Mouse (Mus musculus): Measurements from ENCODE around the gene Sbno2. TPM values are rescaled to one million over a fixed set of nuclear protein-coding genes. Genes with fewer than 3 reads are reported as not detected.
"Not testable (repeated sequence)": the region's sequence is repeated elsewhere in the genome, so short reads cannot be mapped to it uniquely, and the experiment has no call there.

Sbno2 gene
- total RNA-seq, 4 experiments from 2014 or later = 9.5 to 12.0 (median 11.1) TPM

DNA sequence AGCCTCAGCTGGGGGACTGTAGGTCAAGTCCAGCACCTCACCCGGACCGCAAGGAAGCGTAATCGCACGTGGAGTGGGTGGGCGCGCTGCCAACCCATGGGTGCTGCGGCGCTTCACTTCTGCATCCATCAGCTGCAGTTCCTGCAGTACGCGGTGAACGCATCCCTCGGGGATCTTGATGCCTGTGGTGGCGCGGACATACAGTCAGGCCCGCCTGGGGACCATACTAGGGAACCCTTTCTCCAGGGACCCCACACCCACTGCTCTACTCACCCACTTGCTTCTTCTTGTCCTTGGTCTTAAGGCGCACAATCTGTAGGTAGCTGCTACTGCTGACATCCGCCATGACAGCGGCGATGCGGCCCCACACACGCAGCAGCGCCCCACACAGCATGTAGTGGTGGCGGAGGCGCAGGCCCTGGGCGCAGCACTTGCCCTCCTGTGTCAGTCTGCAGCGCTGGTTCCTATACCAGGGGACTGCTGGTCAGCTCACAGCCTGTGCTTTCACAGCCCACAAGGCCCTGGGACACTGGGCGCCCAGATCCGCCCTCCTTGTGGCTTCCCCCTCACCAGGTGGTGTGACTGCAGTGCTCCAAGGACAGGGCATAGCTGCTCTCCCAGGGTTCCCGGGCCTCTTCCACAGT lies 47.6 kb downstream of the Sbno2 start:
- no peak for DNase-seq (ENCODE audit: low spot score)

DNA sequence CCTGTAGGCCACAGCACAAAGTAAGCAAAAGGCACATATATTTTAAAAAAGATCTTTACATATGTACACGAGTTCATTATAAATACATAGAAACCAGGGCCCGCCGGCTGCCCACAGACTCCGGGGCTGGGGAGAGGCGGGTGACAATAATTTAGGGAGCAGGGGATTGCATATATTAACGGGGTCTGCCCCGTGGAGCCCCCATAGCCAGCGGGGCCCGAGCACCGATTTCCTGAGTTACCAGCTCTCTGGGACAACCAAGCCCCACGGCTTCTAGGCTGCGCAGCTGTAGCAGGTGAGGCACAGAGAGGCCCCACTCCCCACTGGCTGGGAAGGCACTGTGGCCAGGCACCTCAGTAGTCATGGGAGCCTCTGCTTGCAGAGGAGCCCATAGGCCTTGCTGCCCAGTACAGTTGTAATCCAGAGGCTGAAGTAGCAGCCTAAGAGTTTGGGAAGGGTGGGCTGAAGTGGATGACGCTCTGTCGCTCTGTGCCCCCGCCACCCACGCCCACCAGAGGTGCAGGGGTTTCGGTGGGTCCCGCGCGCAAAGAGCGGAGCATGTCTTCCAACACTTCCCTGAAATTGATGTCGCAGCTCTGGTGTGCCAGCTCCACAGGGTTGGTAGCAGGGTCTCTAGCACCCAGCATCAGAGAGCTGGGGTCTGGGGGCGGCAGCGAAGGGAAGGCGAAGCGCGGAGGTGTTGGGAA lies 48.2 kb downstream of the Sbno2 start:
- DNase-seq (ENCODE audit: low spot score) = no peak

DNA sequence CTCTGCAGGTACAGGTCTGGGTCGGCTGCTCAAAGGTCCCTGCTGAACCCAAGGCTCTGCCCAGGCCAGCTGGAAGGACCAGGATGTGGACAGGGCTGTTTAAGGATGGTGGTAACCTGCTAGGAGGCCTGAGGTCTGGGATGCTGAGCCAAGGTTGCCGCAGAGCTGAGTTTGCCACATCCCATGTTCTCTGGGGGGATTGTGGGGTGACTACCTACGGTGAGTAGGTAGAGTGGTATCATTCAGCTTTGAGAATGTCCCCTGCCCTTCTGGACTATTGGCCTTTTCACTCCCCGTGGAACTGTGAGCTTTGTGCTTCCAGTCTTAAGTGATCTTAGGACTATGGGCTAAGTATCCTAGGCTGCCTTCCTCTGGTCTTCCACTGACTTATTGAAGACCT lies 48.9 kb downstream of the Sbno2 start:
- DNase-seq (ENCODE audit: low spot score) = no peak

DNA sequence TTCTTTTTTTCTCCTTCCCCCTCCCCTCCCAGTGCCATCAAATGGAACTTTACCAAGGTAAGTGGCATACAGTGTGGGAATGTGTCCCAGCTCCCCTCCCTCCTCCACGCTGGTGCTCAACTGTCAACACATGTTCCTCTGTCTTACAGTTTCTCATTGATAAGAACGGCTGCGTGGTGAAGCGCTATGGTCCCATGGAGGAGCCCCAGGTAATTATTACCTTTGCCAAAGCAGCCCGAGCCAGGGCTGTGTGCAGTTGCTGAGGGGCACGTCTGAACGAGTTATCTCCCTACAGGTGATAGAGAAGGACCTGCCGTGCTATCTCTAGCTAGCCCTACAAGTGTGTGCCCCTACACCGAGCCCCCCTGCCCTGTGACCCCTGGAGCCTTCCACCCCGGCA lies 49.5 kb downstream of the Sbno2 start:
- no peak for DNase-seq (ENCODE audit: low spot score)

DNA sequence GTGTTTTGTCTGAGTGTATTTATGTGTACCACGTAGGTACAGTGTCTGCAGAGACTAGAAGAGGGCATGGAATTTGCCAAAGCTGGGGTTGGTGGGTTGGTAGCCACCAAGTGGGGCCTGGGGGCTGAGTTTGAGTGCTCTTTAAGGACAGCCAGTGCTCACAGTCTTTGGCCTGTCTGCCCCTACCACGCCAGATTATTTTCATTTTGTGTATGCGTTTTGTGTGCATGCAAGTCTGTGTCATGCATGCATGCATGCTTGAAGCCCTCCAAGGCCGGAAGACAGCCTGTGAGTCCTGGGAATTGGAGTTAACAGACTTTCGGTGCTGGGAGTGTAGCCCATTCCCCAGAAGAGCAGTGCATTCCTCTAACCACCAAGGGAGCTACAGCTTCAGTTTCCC lies 50.0 kb downstream of the Sbno2 start:
- no peak for DNase-seq (ENCODE audit: low spot score)

DNA sequence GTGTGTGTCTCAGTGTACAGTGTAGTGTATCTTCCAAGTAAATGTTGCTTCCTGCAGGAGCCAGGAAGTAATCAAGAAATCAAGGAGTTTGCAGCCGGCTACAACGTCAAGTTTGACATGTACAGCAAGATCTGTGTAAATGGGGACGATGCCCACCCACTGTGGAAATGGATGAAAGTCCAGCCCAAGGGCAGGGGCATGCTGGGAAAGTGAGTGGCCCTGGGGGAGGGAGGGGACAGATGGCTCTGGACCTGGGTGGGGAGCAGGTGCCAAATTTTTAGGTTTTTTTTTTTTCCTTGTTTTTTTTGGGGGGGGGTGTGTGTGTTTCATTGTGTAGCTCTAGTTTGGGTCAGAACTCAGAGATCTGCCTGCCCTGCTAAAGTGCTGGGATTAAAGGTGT lies 50.5 kb downstream of the Sbno2 start:
- not testable (repeated sequence) for DNase-seq (ENCODE audit: low spot score)

DNA sequence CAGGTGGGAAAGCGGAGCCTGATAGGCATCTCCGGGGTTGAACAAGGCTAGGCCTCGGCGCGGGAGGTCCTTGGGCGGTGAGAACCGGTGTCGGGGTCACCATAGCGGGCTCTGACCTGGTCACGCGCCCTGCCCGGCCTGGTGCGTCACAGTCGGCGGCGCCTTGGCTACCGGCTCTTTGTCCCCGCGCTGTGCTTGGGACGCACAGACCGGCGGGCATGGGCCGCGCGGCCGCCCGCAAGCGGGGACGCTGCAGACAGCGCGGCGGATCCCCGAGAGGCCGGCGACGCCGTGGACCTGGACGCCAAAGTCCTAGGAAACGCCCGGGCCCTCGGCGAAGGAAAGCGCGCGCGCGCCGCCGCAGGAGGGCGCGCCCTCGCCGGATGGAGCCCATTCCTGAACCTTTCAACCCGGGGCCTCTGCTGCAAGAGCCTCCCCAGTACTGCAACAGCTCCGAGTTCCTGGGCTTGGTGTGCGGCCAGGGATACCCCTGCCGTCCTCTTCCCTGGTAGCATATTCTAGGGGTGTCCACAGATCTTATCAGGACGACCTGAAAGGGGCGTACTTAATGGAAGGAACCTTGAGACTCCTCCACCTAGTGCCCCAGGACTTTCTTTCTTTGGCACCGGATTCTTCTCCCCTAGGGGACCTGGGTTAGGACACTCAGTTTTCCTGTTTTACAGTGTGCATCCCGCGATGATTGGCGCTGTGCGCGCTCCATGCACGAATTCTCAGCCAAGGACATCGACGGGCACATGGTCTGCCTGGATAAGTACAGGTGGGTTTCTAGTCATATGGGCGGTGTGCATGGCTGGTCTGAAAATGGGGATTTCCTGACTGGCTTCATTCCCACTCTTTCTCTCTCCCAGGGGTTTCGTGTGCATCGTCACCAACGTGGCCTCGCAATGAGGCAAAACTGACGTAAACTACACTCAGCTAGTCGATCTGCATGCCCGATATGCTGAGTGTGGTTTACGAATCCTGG lies 51.2 kb downstream of the Sbno2 start:
- peak; percentile 60 for DNase-seq (ENCODE audit: low spot score)

DNA sequence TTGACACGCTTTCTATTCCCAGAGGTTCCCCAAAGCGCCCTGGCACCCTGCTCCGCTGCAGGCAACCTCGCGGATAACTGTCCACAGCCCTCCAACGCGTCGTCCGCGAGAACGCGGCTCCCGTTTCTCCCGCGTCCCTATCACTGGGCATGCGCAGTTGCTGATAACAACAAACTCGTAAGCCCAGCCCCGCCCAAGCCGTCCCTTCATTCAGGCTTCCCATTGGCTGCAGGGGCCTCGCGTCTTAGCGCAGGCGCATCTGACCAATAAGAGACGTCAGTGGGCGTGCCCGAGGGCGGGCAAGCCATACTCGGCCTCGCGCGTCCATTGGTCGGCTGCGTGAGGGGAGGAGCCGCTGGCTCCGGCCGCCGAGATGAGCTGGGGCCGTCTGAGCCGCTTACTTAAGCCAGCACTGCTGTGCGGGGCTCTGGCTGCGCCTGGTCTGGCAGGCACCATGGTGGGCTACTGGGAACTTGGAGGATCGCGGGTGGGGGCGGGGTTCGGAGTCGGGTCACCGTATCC lies 52.1 kb downstream of the Sbno2 start:
- DNase-seq (ENCODE audit: low spot score) = peak; percentile 99

DNA sequence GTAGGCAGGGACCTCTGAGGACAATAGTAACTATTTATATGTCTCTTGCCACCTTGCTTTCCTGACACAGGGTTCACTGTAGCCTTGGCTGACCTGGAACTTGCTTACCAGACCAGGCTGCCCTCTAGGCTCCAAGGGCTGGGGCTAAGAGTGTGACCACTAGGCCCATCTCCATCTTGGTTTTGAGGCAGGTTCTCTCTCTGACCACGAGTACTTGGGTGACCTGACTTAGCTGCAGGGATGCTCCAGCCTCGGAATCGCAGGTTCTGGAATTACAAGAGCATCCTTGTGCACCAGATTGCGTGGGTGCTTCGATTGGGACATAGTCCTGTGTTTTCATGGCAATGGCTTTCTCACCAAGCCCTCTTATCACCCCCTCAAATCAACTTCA lies 53.0 kb downstream of the Sbno2 start:
- DNase-seq (ENCODE audit: low spot score) = no peak

DNA sequence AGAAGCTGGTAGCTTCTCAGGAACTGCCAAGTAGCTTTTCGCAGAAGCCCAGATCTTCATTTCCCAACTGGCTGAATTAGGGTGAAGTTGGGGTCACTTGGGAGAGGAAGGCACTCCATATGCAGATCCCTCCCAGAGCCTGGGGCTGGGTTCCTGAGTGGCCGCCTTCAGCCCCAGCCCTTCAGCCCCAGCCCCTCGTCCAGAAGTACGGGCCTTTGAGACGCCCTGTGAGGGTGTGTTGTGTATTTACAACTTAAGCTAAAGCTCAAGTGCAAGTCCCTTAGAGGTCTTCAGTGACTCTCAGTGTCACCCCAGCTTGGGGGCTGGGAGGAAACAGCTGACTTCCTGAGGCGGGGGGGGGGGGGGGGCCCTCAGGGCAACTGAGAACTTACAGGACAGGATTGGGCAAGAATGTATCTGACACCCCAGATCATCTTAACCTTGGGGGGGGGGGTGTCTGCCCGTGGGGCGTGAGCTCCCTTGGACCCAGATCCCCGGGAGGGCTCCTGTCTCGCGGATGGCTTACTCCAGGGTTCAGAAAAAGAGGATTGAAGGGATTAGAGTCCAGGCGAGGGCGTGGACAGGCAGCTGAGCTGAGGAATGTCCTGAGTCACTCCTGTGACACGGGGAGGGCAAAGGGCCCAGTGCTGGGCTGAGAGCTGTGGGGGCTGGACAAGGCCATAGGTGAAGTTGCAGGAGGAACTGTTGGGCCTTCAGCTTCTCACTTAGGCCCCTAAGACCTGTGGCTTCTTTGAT lies 53.6 kb downstream of the Sbno2 start:
- DNase-seq (ENCODE audit: low spot score) = no peak

DNA sequence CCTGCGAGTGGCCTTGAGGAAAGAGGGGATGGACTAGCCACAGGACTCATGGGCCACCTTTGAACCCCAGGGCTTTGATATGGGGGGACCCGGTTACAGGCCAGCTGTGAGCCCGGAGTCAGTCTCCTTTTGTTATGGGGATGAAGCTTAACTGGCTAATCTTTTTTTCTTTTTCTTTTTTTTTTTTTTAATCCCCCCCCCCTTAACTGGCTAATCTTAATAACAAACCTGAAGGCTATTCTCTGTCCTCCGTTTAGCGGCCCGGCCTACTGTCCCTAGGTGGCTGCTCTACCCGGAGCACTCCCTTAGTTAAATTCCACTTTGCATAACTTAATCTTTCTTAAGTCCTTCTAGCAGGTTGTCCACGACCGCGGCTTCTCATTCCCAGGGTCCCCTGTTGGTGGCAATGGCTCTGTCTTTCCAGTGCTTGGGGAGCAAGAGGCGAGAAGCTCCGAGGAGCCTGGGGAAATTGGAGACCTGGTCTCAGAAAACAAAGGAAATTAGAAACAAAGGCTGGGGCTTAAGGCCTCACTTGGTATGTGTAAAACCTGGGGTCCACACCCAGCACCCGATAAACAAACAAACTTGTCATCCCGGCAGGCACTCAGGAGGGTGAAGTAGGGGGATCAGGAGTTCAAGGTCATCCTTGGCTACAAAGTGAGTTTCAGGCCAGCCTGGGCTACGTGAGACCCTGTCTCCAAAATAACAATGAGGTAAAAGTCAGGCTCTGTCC lies 54.3 kb downstream of the Sbno2 start:
- no peak for DNase-seq (ENCODE audit: low spot score)

DNA sequence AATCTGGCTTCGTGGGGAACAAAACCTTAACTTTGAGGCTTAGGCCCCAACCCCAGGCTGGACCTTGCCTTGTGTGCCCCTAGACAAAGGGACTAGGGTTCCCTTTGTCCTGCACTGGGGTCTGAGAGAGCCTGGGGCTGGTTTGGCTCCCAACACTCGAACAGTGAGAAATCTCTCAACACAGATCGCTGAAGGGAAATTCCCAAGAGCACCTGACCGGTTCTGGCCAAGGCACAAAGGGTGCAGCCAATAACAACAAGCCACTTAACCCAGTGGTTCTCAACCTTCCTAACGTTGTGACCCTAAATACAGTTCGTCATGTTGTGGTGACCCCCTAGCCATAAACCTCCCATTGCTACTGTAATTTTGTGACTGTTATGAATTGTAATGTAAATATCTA lies 55.1 kb downstream of the Sbno2 start:
- DNase-seq (ENCODE audit: low spot score) = no peak

DNA sequence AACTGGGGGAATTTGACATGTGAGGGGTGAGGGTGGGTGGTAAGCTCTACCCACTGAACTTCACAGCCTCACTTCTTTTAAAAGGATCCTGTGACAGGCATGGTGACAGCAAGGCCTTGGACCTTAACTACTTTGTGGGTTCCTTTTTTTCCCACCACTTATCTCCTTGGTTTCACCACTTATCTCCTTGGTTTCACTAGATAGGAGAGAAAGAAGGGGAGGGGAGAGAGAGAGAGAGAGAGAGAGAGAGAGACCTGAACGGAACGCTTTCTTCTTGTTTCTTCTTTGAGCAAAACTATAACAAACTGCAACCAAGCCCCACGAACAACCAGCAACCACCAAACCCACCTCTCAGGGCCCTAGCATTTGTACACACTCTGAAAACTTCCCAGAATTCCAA lies 56.5 kb downstream of the Sbno2 start:
- DNase-seq (ENCODE audit: low spot score) = no peak

DNA sequence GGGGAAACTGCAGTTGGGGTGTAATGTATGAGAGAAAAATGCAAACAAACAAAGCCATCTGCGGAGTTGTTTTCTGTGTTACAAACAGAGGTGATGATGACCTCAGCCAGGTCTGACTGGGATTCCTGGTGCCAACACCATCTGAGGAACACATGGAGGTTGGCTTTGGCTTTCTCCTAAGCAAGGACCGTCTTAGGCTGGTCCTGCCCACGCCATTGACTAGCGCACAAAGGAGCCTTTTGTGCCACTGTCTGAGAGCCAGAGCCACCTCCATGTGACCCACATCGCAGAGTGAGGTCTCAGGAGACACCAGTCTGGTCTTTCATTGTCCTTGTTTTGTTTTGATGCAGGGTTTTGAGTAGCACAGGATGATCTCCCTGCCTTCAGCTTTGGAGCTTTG lies 57.0 kb downstream of the Sbno2 start:
- DNase-seq (ENCODE audit: low spot score) = no peak

DNA sequence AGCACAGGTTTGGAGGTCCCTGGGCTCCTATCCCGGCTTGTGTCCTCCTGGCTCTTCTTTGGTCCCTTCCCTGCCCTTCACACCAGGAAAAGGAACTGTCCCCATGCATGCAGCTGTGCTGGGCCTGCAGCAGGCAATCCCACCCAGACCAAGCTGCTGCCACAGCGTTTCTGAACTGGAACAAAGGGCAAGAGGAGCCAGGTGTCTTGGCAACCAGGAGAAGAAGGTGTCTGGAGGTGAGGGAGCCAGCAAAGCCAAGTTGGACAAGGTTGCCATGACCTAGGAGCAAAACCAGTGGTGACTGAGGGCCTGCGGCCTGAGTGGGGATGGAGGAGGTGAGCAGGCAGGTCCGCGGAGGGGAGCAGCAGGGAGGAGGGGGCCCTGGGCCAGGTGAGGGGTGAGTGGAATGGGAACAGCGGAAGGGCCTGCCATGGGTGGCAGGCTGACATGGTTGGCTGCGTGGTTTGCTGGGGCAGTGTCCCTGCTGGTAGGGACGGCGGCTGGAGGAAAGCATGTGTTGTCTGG lies 58.3 kb downstream of the Sbno2 start, which contains the start of gene Gpx4:
Gpx4 (plus strand) TSS at position 126 of the 525 bp plus-strand sequence.
- no peak for DNase-seq (ENCODE audit: low spot score)

DNA sequence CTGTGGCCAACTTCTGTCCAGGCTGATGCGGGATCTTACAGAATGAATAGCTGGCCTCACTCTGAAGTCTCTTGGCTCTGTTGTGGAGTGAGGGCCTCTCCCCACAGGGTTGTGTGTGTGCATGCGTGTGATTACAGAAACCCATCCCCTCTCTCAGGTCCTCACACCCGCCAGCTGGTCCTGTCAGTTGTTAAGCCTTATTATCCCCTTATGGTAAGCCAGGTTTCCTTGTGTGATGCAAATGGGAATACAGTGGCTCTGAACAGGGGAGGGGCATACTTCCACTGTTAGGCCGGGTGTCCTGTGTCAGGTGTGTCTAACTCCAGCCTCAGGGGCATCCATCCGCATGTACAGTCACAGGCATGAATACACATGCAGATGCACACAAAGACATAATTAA lies 59.6 kb downstream of the Sbno2 start:
- no peak for DNase-seq (ENCODE audit: low spot score)

DNA sequence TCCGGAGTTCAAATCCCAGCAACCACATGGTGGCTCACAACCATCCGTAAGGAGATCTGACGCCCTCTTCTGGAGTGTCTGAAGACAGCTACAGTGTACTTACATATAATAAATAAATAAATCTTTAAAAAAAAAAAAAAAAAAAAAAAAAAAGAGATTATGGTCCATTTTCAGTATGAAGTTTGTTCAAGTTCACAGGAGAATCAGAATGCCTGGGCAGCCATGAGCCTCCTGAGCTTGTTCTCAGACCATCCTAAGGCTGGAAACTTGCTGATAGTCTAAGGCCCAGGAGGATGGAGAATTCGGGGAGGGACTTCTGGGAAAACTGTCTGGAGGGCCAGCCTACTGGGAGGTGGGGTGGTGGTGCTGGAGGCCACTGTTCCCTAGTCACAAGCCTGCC lies 60.0 kb downstream of the Sbno2 start:
- not testable (repeated sequence) for DNase-seq (ENCODE audit: low spot score)

DNA sequence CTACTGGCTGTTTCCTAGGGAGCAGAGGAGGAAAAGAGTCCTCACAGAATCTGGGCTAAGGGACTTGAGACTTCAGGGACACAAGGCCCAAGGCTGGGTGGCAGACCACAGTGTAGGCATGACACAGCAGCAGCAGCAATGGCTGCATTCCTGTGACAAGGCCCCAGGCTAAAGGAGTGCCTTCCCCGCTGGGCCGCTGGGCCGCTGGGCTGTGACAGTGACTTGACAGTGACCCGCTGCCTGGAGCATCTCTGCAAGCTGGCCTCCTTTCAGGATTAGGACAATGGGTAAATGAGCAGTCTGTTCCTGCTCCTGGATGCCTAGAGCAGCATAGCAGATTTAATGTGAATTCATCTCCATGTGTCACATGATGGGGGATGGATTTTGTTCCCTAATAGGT lies 61.3 kb downstream of the Sbno2 start:
- no peak for DNase-seq (ENCODE audit: low spot score)

DNA sequence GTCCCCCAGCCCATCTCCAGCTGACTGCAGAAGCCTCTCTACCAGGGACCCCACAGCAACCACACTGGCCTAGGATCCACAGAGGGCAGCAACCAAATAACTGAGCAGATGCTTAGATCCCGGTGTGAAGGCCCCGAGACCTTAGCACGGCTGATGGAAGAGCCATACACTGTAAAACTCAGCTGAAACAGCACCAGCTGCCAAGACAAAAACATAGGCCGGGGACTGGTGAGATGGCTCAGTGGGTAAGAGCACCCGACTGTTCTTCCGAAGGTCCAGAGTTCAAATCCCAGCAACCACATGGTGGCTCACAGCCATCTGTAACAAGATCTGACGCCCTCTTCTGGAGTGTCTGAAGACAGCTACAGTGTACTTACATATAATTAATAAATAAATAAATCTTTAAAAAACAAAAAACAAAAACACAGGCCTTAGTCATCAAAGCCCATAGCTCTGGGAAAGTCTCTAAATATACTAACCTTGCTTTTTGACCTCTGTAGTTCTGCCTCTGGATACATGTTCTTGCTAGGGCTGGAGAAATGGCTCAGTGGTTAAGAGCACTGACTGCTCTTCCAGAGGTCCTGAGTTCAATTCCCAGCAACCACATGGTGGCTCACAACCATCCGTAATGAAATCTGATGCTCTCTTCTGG lies 63.8 kb downstream of the Sbno2 start:
- not testable (repeated sequence) for DNase-seq (ENCODE audit: low spot score)

DNA sequence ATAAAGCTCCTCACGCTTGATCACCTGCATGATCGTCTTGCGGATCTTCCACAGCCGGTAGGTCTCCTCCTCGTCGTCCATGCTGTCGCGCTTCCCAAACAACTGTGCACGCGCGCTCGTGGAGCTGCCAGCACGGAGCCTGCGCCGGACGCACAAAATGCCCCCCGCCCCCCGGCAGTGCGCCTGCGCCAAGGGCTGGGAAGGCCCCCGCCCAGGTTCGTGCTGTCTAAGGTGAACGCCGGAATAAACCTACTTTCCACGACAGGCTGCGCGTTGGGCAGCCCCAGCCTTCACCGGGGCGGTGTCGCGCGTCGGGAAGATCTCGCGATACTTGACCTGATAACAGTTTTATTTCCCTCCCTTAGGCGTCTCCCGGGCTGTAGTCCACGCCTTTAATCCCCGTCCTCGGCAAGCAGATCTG lies 65.8 kb downstream of the Sbno2 start, which contains the start of gene Polr2e:
Polr2e (minus strand) TSS at position 237 of the 421 bp plus-strand sequence.
- peak; percentile 98 for DNase-seq (ENCODE audit: low spot score)
